Mouse (Mus musculus) heart, embryonic 14.5 days (tissue): Measurements from ENCODE around the gene Rel. TPM values are rescaled to one million over a fixed set of nuclear protein-coding genes. Genes with fewer than 3 reads are reported as not detected.

ENCODE experiments used
- ATAC-seq: fragments of 200-750 bp; cut with Nextera tagmentation; 2 replicates; pipeline ENCODE4 v1.8.0; 2017; ENCODE audit warnings: low read depth, moderate TSS enrichment; ENCODE audit not compliant: insufficient number of reproducible peaks, insufficient read depth, low FRiP score
- H3K27ac ChIP-seq, 2 experiments: fragments of 200-500 bp in 1 of 2; fragments of 300-500 bp in 1 of 2; sonication (generic) in 1 of 2; replicated peaks in 1 of 2; 2 replicates each; pipeline ENCODE4 v1.5.1; 2012 to 2014; ENCODE audit warnings: low read depth in 2 of 2, low read length in 2 of 2, control low read depth in 1 of 2, mild to moderate bottlenecking in 1 of 2, mixed read lengths in 1 of 2; ENCODE audit not compliant: control insufficient read depth in 1 of 2, insufficient read depth in 1 of 2
- H3K27me3 ChIP-seq: fragments of 300-500 bp; sonication (generic); 2 replicates; pipeline ENCODE4 v1.6.1; 2014; ENCODE audit warnings: mild to moderate bottlenecking, low read length, control low read depth; ENCODE audit not compliant: control insufficient read depth, insufficient read depth
- H3K36me3 ChIP-seq: fragments of 300-500 bp; sonication (generic); 2 replicates; pipeline ENCODE4 v1.6.1; 2014; ENCODE audit warnings: mild to moderate bottlenecking, control low read depth, low read length, mixed read lengths; ENCODE audit not compliant: control insufficient read depth, insufficient read depth
- H3K4me1 ChIP-seq, 2 experiments: fragments of 200-500 bp in 1 of 2; fragments of 300-500 bp in 1 of 2; sonication (generic) in 1 of 2; 2 replicates each; pipeline ENCODE4 v1.6.1; 2012 to 2014; ENCODE audit warnings: low read length in 2 of 2, control low read depth in 1 of 2, mixed read lengths in 1 of 2; ENCODE audit not compliant: control insufficient read depth in 2 of 2, insufficient read depth in 2 of 2
- H3K4me2 ChIP-seq: fragments of 300-500 bp; sonication (generic); 2 replicates; pipeline ENCODE4 v1.6.1; 2014; ENCODE audit warnings: mild to moderate bottlenecking, low read length
- H3K4me3 ChIP-seq, 2 experiments: fragments of 200-500 bp in 1 of 2; fragments of 300-500 bp in 1 of 2; sonication (generic) in 1 of 2; 2 replicates each; pipeline ENCODE4 v1.5.1; 2012 to 2014; ENCODE audit warnings: low read length in 2 of 2, mild to moderate bottlenecking in 2 of 2, control low read depth in 1 of 2, low read depth in 1 of 2, moderate library complexity in 1 of 2; ENCODE audit not compliant: control insufficient read depth in 1 of 2, insufficient read depth in 1 of 2
- H3K9ac ChIP-seq: fragments of 300-500 bp; sonication (generic); 2 replicates; pipeline ENCODE4 v1.6.1; 2014; ENCODE audit warnings: mild to moderate bottlenecking, low read length
- H3K9me3 ChIP-seq: fragments of 300-500 bp; sonication (generic); 2 replicates; pipeline ENCODE4 v1.6.1; 2016; ENCODE audit warnings: low read length, control low read depth; ENCODE audit not compliant: control insufficient read depth
- WGBS: fragments of 180-500 bp; shearing (Covaris S2); extraction: QIAGEN DNeasy Blood & Tissue Kit; methylation state at CpG from one replicate; pipeline ENCODE4 v1.1.7; 2014; 5-methylcytosine and 5-hydroxymethylcytosine counted together
- polyA plus RNA-seq: library from polyadenylated mRNA; unstranded; fragments of >200 nt; fragmentation: Nextera tagmentation; extraction: Ambion mirVana; gene quantifications from 2 replicates; pipeline ENCODE4 v1.2.1, GENCODE M21; 2014

Gene Rel
- polyA plus RNA-seq, 1 experiment from 2014 or later, result 1.9 TPM

- Histone ChIP-seq H3K27me3 (no peaks in the 10 kb centered on the region), H3K4me1 (no peaks in the 10 kb centered on the region), H3K36me3 (peaks cover 37% of the 10 kb centered on the region), H3K27ac (no peak overlapping the region), H3K4me3 (no peak overlapping the region), H3K9me3 (no peaks in the 10 kb centered on the region), H3K9ac (no peak overlapping the region), H3K4me2 (no peak overlapping the region)
- ATAC-seq, result no peak
- WGBS, result 58% methylated on average over 3 of the region's 3 CpGs
These were observed 26.4 kb downstream of the Rel start for GRCm38 (mm10) chr11:23744352-23744751.

GRCm38 (mm10) chr11:23741386-23741785 is 29.4 kb downstream of the Rel start:
- no peaks in the 10 kb centered on the region for H3K9me3 ChIP-seq
- peaks cover 33% of the 10 kb centered on the region for H3K36me3 ChIP-seq
- 91% methylated on average over 7 of the region's 7 CpGs for WGBS

GRCm38 (mm10) chr11:23740895-23741294 is 29.9 kb downstream of the Rel start:
- no peak overlapping the region for H3K4me2 ChIP-seq
- H3K4me3 ChIP-seq, result no peak overlapping the region
- H3K4me1 ChIP-seq, result no peaks in the 10 kb centered on the region
- H3K27ac ChIP-seq, result no peak overlapping the region
- H3K27me3 ChIP-seq, result no peaks in the 10 kb centered on the region
- H3K9ac ChIP-seq, result no peak overlapping the region
- ATAC-seq, result no peak
- 75% methylated on average over 4 of the region's 4 CpGs for WGBS
- H3K9me3 ChIP-seq, result no peaks in the 10 kb centered on the region
- H3K36me3 ChIP-seq, result peaks cover 33% of the 10 kb centered on the region

More at GRCm38 (mm10) chr11:23741386-23741785, 29.4 kb downstream of the Rel start:
- no peak overlapping the region for H3K9ac ChIP-seq
- H3K4me1 ChIP-seq, result no peaks in the 10 kb centered on the region
- H3K4me2 ChIP-seq, result no peak overlapping the region
- no peak overlapping the region for H3K4me3 ChIP-seq
- H3K27me3 ChIP-seq, result no peaks in the 10 kb centered on the region
- ATAC-seq, result no peak
- H3K27ac ChIP-seq, result no peak overlapping the region

- no peaks in the 10 kb centered on the region for H3K27me3 ChIP-seq
- ATAC-seq, result no peak
- H3K4me1 ChIP-seq, result no peaks in the 10 kb centered on the region; a peak in 1 of 4 replicates
- H3K4me3 ChIP-seq, result no peak overlapping the region
- no peak overlapping the region for H3K9ac ChIP-seq
- H3K36me3 ChIP-seq, result peaks cover 36% of the 10 kb centered on the region
- H3K4me2 ChIP-seq, result no peak overlapping the region
- H3K9me3 ChIP-seq, result no peaks in the 10 kb centered on the region
- no peak overlapping the region for H3K27ac ChIP-seq
These were observed 34.8 kb downstream of the Rel start for GRCm38 (mm10) chr11:23735820-23736470.

GRCm38 (mm10) chr11:23734749-23735286 is 36.0 kb downstream of the Rel start:
- Histone ChIP-seq H3K36me3 (peaks cover 33% of the 10 kb centered on the region), H3K4me1 (no peaks in the 10 kb centered on the region; a peak in 1 of 4 replicates), H3K4me3 (no peak overlapping the region), H3K4me2 (no peak overlapping the region), H3K27ac (no peak overlapping the region), H3K27me3 (no peaks in the 10 kb centered on the region), H3K9me3 (no peaks in the 10 kb centered on the region), H3K9ac (no peak overlapping the region)
- WGBS, result 90% methylated on average over 6 of the region's 6 CpGs
- no peak for ATAC-seq

- H3K27me3 ChIP-seq, result no peaks in the 10 kb centered on the region
- H3K4me1 ChIP-seq, result no peaks in the 10 kb centered on the region; a peak in 1 of 4 replicates
- no peak for ATAC-seq
- WGBS, result 48% methylated on average over 1 of the region's 1 CpGs
- H3K9ac ChIP-seq, result no peak overlapping the region
- H3K9me3 ChIP-seq, result no peaks in the 10 kb centered on the region
- no peak overlapping the region for H3K4me3 ChIP-seq
- peaks cover 48% of the 10 kb centered on the region for H3K36me3 ChIP-seq
- no peak overlapping the region for H3K27ac ChIP-seq
- no peak overlapping the region for H3K4me2 ChIP-seq
These were observed 37.9 kb downstream of the Rel start for GRCm38 (mm10) chr11:23732840-23733239.

GRCm38 (mm10) chr11:23730120-23730519 is 40.6 kb downstream of the Rel start:
- no peak overlapping the region for H3K4me2 ChIP-seq
- no peaks in the 10 kb centered on the region for H3K9me3 ChIP-seq
- no peaks in the 10 kb centered on the region; a peak in 1 of 4 replicates for H3K4me1 ChIP-seq
- no peak overlapping the region for H3K9ac ChIP-seq
- H3K27ac ChIP-seq, result no peak overlapping the region
- peaks cover 73% of the 10 kb centered on the region for H3K36me3 ChIP-seq
- H3K4me3 ChIP-seq, result no peak overlapping the region
- H3K27me3 ChIP-seq, result no peaks in the 10 kb centered on the region
- WGBS, result 78% methylated on average over 4 of the region's 4 CpGs
- no peak for ATAC-seq

- no peaks in the 10 kb centered on the region for H3K4me1 ChIP-seq
- no peak overlapping the region for H3K4me2 ChIP-seq
- H3K36me3 ChIP-seq, result peaks cover 85% of the 10 kb centered on the region
- no peak overlapping the region for H3K4me3 ChIP-seq
- WGBS, result 94% methylated on average over 2 of the region's 2 CpGs
- no peak overlapping the region for H3K27ac ChIP-seq
- no peak for ATAC-seq
- H3K27me3 ChIP-seq, result no peaks in the 10 kb centered on the region
- H3K9ac ChIP-seq, result no peak overlapping the region
- H3K9me3 ChIP-seq, result no peaks in the 10 kb centered on the region
These were observed 42.6 kb downstream of the Rel start for GRCm38 (mm10) chr11:23728186-23728585.
